Mouse (Mus musculus) urinary bladder, postnatal 25 days (tissue): Measurements from ENCODE around the gene Sun1.

Experiments used
- DNase-seq: peaks from one replicate; pipeline ENCODE4 v3.0.0; 2022; ENCODE audit warnings: low spot score

Sun1 gene

GRCm38 (mm10) chr5:139199995-139200769 lies at the start of gene Sun1:
TSS of gene Sun1 (plus strand) at chr5:139200637.
- DNase-seq, result peak; percentile 98

DNA sequence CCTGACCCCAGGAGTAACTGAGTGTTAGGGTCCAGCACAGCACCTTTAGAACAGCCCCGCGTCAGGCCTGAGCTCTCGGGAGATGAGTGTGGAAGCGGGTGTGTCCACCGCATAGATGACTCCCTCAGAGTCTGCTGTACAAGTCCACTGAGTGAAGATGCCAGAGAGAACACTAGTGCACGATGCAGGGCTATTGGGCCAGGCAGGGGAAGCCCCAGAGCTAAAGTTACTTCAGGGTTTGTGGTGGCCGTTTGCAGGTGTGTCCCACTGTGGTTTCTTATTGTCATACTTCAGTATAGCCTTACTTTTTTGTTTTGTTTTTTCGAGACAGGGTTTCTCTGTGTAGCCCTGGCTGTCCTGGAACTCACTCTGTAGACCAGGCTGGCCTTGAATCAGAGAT lies 39.5 kb upstream of the Sun1 start:
- DNase-seq, result no peak

DNA sequence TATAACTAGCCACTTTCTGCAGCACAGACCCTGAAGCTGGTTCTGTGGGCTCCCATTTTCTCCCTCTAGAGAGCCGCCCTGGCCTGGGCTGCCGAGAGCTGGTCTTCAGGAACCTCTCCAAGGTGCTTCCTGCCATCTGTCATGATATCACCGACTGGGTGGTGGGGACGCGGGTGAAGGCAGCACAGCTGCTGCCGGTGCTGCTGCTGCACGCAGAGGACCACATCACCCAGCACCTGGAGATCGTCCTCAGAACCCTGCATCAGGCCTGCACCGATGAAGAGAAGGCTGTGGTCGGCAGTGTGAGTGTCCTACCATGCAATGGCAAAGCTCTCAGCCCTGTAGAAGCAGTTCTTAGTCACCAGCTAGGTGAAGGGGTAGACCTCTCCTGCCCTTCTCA lies 38.8 kb upstream of the Sun1 start:
- DNase-seq, result no peak

DNA sequence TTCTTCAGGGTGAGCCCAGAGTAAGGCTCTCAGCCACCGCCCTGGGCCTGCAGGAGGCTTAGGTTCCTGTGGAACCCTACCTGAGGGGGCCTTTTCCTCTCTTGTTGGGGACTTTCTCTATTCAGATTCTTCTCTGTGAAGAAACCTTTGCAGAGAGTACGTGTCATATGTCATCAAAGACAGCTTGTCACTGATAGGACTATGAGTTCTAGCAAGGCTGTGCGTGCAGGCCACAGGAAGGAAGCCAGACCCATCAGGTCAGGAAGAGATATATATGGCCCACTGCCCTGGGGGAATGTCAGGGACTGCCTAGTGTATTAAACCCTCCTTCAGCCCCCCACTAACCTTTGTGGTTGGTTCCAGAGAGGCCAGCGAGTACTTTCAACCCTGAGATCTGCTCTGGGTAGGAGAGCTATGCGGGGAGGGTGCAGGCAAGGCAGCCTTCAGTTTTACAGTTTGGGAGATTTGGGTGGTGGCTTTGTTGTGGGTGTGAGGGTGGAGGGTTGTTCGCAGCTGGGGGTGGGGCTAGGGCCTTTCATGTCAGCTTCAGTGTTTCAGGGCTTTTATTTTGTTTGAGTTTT lies 33.6 kb upstream of the Sun1 start:
- DNase-seq, result no peak

DNA sequence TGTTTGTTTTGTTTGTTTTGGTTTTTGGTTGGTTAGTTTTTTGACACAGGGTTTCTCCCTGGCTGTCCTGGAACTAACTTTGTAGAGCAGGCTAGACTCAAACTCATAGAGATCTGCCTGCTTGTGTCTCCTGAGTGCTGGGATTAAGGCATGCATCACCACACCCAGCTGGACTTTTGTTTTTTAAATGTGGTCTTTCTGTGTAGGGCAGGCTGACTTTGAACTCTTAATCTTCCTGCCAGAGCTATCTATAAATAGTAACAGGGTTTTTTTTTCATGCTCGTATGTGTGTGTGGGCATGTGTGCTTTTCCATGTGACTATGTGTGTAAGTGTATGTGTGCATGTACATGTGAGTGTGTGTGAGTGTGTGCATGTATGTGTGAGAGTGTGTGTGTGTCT lies 32.9 kb upstream of the Sun1 start:
- no peak for DNase-seq

DNA sequence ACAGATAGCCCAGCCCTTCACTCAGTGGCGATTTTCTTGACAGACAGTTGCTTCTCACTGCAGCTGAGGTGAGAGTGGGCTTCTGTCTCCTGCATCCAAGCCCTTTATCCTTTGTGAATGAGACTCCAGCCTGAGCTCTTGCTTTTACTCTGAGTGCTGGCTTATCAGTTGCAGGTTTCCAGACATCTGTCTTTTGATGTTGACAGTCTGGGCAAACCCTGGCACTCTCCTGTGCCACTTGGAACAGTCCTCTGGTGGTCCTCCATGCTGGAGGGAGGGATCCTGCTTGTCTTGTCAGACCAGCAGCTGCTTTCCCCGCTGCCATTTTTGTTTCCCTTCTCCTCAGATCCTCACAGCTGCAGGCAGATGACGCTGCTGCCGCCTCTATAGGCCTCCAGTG lies 28.5 kb upstream of the Sun1 start:
- DNase-seq, result no peak

DNA sequence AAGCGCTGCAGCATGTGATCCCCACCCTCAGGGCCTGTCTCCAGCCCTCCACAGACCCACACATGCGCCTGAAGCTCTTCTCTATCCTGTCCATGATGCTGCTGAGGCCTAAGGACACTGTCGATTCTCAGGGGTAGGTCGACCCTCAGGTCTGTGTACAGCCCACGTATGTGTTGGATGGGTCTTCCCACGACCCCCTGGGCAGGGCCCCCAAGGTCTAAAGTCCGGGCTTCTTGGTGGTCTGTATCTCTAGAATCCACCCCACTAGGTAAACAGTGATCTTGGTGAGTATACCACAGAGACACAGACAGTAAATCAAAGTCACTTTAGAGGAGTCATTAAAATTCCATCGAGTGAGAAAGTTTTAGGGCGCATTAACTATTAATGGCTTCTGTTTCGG lies 26.3 kb upstream of the Sun1 start:
- no peak for DNase-seq

GRCm38 (mm10) chr5:139174556-139175547 lies 25.6 kb upstream of the Sun1 start:
- no peak for DNase-seq

DNA sequence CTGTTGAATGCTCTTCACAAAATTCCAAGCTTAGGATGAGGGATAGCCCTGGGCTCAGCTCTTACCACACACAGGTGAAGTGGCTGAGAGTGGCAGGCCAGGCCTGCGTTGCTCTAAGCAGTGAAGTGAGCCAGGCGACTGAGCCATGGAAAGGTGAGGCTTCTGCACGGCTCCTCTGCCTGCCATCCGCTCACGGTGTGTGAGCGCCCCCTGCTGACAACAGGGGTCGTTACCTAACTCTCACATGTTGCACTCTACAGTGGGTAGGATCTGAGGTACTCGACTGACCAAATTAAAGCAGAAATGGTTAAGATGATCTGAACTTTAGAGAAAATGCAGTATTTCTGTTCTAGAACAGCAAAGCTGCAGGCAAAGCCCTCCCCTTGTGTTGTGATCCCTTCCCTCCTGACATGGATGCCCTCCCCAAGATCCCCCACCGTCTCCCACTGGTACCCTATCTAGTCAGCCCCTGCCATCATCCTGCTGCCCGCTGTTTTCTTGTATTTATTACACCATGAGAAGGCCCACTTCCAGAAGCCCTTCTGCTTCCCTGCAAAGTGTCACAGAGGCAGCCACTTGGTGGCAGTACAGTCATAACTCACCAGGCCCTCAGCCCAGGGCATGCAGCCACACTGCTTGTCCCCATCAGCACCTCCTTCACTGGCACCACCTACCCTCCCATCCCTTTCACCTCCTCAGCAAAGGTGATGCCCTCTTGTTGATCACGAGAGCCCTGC lies 21.4 kb upstream of the Sun1 start:
- peak; percentile 80 for DNase-seq

DNA sequence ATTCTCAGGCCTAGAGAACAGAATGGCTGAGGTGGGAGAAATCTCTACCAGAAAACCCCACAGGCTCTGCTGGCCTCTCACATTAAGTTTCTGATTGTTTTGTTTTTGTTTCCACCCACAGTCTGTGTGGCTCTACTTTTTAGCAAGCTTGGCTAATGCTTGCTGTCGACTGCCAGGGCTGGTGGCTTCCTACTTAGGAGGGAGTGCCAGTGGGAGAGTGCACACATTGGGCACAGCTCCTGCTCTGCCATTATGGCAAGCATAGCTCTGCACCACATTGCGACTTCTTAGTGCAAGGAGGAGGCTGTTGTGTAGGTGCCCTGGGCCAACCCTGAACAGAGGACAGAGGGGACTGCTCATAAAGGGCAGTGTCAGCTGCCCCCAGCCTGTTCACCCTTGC lies 17.3 kb upstream of the Sun1 start:
- DNase-seq, result no peak

DNA sequence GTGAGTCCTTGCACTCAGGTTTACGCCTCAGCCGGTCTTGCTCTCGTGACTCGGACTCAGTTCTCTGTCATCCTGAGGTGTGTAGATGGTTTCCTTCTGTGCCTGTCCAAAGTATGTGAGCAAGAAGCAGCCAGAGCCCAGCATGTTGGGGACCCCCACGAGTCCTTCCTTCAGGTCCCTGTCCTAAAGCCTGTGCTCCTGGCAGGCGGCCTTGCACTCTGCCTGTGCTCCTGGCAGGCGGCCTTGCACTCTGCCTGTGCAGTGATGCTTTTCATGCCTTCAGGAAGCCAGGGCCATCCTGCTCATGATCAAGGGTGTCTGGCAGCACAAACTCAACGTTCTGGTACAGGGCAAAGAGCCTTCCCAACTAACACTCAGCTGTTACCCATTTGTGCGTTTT lies 16.8 kb upstream of the Sun1 start:
- no peak for DNase-seq

GRCm38 (mm10) chr5:139184897-139185296 lies 15.5 kb upstream of the Sun1 start:
- no peak for DNase-seq

- DNase-seq, result no peak
Measured at GRCm38 (mm10) chr5:139189726-139190125, 10.7 kb upstream of the Sun1 start.

DNA sequence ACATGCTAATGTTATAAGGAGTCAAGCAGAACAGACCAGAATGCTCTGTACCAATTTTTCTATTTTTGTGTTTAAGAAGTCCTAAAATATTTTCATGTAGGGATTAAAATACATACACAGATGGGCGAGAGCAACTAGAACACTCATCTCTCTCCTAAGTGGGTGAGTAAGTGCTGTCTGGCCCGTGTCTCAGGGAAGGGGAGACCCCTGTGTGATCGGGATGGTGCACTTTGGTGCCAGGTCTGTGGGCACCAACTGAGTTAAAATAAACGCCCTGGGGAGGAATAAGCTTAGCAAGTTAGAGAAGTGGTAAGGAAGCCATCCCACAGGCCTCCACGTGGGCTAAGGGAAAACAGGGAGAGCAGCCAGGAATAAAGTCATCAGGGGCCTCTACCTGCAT lies 9.5 kb upstream of the Sun1 start:
- no peak for DNase-seq

DNA sequence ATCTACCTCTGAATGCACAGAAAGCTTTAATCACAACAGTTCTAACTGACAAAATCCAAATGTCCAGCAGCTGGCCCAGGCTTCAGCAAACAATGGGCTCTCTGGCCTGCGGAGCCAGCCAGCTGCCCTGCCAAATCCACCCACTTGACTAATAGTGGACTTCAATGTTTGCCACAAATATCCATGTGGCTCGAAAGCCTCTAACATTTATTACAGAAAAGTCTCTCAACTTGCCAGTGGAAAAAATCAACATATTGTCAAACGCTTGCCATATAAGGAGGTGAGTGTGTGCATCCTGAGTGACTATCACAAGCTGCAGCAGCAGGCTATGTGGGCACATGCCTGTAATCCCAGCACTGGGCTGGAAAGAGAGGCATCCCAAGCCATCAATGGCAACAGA lies 1.7 kb upstream of the Sun1 start:
- DNase-seq, result no peak

DNA sequence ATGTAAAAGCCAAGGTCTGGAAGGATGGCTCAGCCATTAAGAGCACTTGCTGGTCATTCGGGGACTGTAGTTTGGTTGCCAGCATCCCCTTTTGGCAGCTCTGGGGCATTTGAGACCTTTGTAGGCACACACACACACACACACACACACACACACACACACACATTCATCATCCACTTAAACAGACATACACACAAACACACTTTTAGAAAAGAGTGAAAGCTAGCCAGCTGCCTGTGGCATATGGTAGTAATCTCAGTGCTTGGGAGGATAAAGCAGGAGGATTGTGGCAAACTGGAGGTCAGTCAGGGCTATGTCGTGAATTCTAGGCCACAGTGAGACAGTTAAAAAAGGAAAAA lies 822 bp upstream of the Sun1 start:
- DNase-seq, result no peak

- no peak for DNase-seq
Measured at GRCm38 (mm10) chr5:139200770-139201569, 533 bp downstream of the Sun1 start.

DNA sequence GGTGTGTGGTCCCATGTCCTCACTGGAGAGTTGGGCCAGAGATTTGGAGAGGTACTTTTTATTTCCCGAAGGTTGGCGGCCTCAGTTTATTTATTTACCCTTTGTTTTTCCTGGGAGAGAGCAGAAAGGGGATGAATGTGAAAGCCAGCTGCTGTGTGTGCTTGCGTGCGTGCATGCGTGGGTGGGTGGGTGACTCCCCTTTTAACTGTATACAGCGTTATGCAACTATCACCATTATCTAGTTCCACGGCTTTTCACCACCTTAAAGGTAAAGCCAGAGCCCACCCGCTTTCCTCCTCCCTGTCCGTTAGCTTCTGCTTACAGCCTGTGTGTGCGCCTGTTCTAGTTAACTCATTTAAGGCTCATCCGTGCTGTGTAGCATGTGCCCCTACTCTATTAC lies 1.7 kb downstream of the Sun1 start:
- DNase-seq, result no peak

GRCm38 (mm10) chr5:139203312-139203711 lies 2.9 kb downstream of the Sun1 start:
- DNase-seq, result no peak

GRCm38 (mm10) chr5:139206081-139206480 lies 5.6 kb downstream of the Sun1 start:
- no peak for DNase-seq

DNA sequence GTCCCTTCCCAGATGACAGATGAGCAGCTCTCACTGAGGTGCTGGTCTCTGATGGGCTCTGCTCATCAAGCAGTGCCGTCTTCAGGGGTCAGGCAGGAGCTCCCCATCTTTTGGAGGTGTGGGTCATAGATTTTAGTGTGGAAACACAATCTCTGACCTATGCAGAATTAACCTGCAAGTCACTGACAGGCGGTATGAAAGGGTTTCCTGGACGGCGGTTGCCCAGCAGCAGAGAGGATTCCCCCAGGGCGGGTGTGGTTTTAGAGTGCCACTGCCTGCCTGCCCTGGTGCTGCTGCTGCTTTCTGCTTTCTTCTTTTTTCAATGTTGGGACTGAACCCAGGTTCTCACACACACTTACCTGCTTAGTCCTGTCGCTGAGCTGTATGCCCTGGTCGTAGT lies 6.1 kb downstream of the Sun1 start:
- DNase-seq, result no peak
